12 mouse cellular contexts compared by ENCODE assay signal in genomic region chr3:152969774-152970347, GRCm38 (mm10). TPM values are rescaled to one million over a fixed set of nuclear protein-coding genes. Genes with fewer than 3 reads are reported as not detected.
DNase-seq lines count a peak whose midpoint lies in the region; ATAC-seq and TF ChIP-seq lines count a peak whose summit lies in the region.
"Had no signal": no experiment of that assay in that cellular context is flagged by ENCODE, and none has a peak within 500 bp of the region (broad histone marks: within the 10 kb centered on the region; RNA-seq: fewer than 3 reads in every experiment).

No protein-coding gene starts in this region.

- H3K36me3 ChIP-seq in intestine, postnatal 0 days (ENCODE audit: control insufficient read depth, insufficient read depth), result no peaks in the 10 kb centered on the region
- no peaks in the 10 kb centered on the region for H3K36me3 ChIP-seq in intestine, embryonic 16.5 days (ENCODE audit: control insufficient read depth, insufficient read depth, low read length)
- H3K36me3 ChIP-seq: G1E had no signal

- H3K9ac ChIP-seq in intestine, postnatal 0 days (ENCODE audit: low read depth, low read length), result no peak overlapping the region
- H3K9ac ChIP-seq in intestine, embryonic 16.5 days (ENCODE audit: low read depth, low read length), result no peak overlapping the region
- H3K9ac ChIP-seq: liver, postnatal 0 days had no signal

- no peak overlapping the region for H3K4me2 ChIP-seq in intestine, postnatal 0 days (replicated peaks; ENCODE audit: low read depth)
- H3K4me2 ChIP-seq in intestine, embryonic 16.5 days (ENCODE audit: low read depth, low read length), result no peak overlapping the region

- H3K4me1 ChIP-seq in intestine, postnatal 0 days (replicated peaks; ENCODE audit: control insufficient read depth, insufficient read depth, low read length), result no peaks in the 10 kb centered on the region
- no peaks in the 10 kb centered on the region for H3K4me1 ChIP-seq in intestine, embryonic 16.5 days (ENCODE audit: control insufficient read depth, insufficient read depth, low read length)

- H3K9me3 ChIP-seq in intestine, postnatal 0 days (ENCODE audit: control insufficient read depth), result no peaks in the 10 kb centered on the region
- no peaks in the 10 kb centered on the region for H3K9me3 ChIP-seq in intestine, embryonic 16.5 days (ENCODE audit: control insufficient read depth, low read length)

- WGBS in intestine, postnatal 0 days, result 62% methylated on average over 16 of the region's 16 CpGs
- WGBS in intestine, embryonic 16.5 days, result 58% methylated on average over 16 of the region's 16 CpGs

- ATAC-seq in intestine, postnatal 0 days, result no peak
- ATAC-seq in intestine, embryonic 16.5 days, result no peak
- ATAC-seq: liver, postnatal 0 days had no signal

- H3K4me3 ChIP-seq in intestine, postnatal 0 days (ENCODE audit: low read depth, low read length), result no peak overlapping the region
- H3K4me3 ChIP-seq in intestine, embryonic 16.5 days (ENCODE audit: low read length), result no peak overlapping the region
- H3K4me3 ChIP-seq: gastrocnemius, adult 2 months had no signal

- no peak overlapping the region for H3K27ac ChIP-seq in intestine, postnatal 0 days (ENCODE audit: low read depth, low read length)
- no peak overlapping the region for H3K27ac ChIP-seq in intestine, embryonic 16.5 days (ENCODE audit: low read length)
- H3K27ac ChIP-seq: gastrocnemius, adult 2 months had no signal

- 0 out of 2 replicates have a peak, but pooled peaks have one; percentile 13 for TF ChIP-seq CTCF in intestine, postnatal 0 days (IDR thresholded peaks at IDR 0.05; ENCODE audit: low read depth)

- DNase-seq in CD4-positive, CD25-positive, alpha-beta regulatory T cell, adult 2 months (ENCODE audit: low read depth, low spot score), result peak; percentile 68
- peak; percentile 20 to 25 for DNase-seq in CD8-positive naive resting alpha-beta T cell, adult 2 months (ENCODE audit: low read depth in 2 of 2, low spot score in 2 of 2)
- DNase-seq in lung, postnatal 36 days, result peak; percentile 13
- no peak for DNase-seq in layer of hippocampus, adult 8-10 months (ENCODE audit: low spot score in 2 of 2)
- no peak for DNase-seq in kidney, adult 8-10 months
- DNase-seq in right cerebral cortex, postnatal 14 days, result no peak
- DNase-seq: gastrocnemius, adult 2 months; liver, postnatal 0 days; right cerebral cortex, postnatal 4 days had no signal

- no peaks in the 10 kb centered on the region for H3K27me3 ChIP-seq in intestine, postnatal 0 days (replicated peaks; ENCODE audit: control insufficient read depth, insufficient read depth, low read length)
- no peaks in the 10 kb centered on the region for H3K27me3 ChIP-seq in intestine, embryonic 16.5 days (replicated peaks; ENCODE audit: control insufficient read depth, insufficient read depth, low read length)

RNA-seq across cellular contexts. Expression of gene St6galnac5, which starts 12.2 kb away (rescaled TPM):
- 0.22 and 0.27 TPM in 2 replicates for polyA plus RNA-seq in intestine, postnatal 0 days (2015; fragmentation: Nextera tagmentation; extraction: Ambion mirVana)
- polyA plus RNA-seq in intestine, embryonic 16.5 days (2015; fragmentation: Nextera tagmentation; extraction: Ambion mirVana), result 0.28 and 0.58 TPM in 2 replicates
- 100 to 1,000 TPM; 106 to 130 (median 121) TPM for total RNA-seq in layer of hippocampus, adult 8-10 months (2022)
- polyA plus RNA-seq: G1E had no signal

Comparison
In these comparisons a context has a peak if more than half of its experiments do, and no peak if none do; other contexts are left out.
1. DNase-seq: peak in CD4-positive, CD25-positive, alpha-beta regulatory T cell, adult 2 months (single experiment), CD8-positive naive resting alpha-beta T cell, adult 2 months (2 of 2) and lung, postnatal 36 days (single experiment); none in layer of hippocampus, adult 8-10 months (0 of 2), kidney, adult 8-10 months (0 of 2) and right cerebral cortex, postnatal 14 days (single experiment).